Mouse (Mus musculus): ENCODE measurements around the gene Hyal3.

DNA sequence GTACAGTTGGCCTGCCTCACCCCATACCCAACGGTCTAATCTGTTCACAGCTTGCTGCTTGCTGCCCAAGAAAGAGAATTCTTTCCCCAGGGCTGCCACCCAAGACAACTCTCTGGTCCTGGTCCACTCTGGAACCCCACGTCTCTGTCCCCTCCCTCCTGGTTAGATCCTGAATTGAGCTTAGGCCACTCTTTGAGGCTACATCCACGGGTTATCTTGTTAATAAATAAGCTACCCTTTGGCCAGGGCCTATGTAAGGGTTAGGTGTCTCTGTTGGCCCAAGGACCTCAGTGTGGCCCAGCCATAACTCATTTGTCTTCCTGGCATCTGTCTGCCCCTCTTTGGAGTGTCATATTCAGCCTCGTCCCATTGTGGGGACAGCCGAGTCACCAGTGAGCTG is 17.8 kb downstream of the Hyal3 start:
- no peak for TF ChIP-seq CTCF (IDR thresholded peaks at IDR 0.05; ENCODE audit: low read depth)
- TF ChIP-seq EP300 (optimal IDR thresholded peaks at IDR 0.05), result no peak

All from stomach, postnatal 0 days (tissue).